Mouse (Mus musculus) forebrain, embryonic 10.5 days (tissue): ENCODE data around the gene Rbm45. TPM values are rescaled to one million over a fixed set of nuclear protein-coding genes. Genes with fewer than 3 reads are reported as not detected.

Source experiments
- DNase-seq: peaks from one replicate; pipeline ENCODE4 v3.0.0-alpha.2; 2017; ENCODE audit warnings: low spot score; ENCODE audit errors: extremely low spot score
- H3K27ac ChIP-seq: fragments of 300-500 bp; sonication (generic); 2 replicates; pipeline ENCODE4 v1.5.1; 2016; ENCODE audit warnings: mild to moderate bottlenecking
- H3K27me3 ChIP-seq: fragments of 300-500 bp; sonication (generic); 2 replicates; pipeline ENCODE4 v1.6.1; 2016; ENCODE audit warnings: mild to moderate bottlenecking; ENCODE audit not compliant: poor library complexity, severe bottlenecking
- H3K36me3 ChIP-seq: fragments of 300-500 bp; sonication (generic); replicated peaks from 2 replicates; pipeline ENCODE4 v1.6.1; 2016; ENCODE audit warnings: mild to moderate bottlenecking, moderate library complexity
- H3K4me1 ChIP-seq: fragments of 300-500 bp; sonication (generic); 2 replicates; pipeline ENCODE4 v1.6.1; 2016
- H3K4me3 ChIP-seq: fragments of 300-500 bp; sonication (generic); 2 replicates; pipeline ENCODE4 v1.5.1; 2016; ENCODE audit warnings: mild to moderate bottlenecking, moderate library complexity
- H3K9me3 ChIP-seq: fragments of 300-500 bp; sonication (generic); 2 replicates; pipeline ENCODE4 v1.6.1; 2016; ENCODE audit warnings: mild to moderate bottlenecking, moderate library complexity
- WGBS: fragments of 180-500 bp; shearing (Covaris S2); methylation state at CpG from one replicate; pipeline ENCODE4 v1.1.7; 2016; 5-methylcytosine and 5-hydroxymethylcytosine counted together
- polyA plus RNA-seq: library from polyadenylated mRNA; unstranded; fragments of >200 nt; fragmentation: Nextera tagmentation; extraction: Ambion mirVana; gene quantifications from 2 replicates; pipeline ENCODE4 v1.2.1, GENCODE M21; 2016

Gene Rbm45
- polyA plus RNA-seq = 15.6 and 19.1 TPM in 2 replicates

- no peaks in the 10 kb centered on the region for H3K9me3 ChIP-seq
- peak; percentile 82 for DNase-seq
- H3K4me1 ChIP-seq = peaks cover 13% of the 10 kb centered on the region
- H3K27ac ChIP-seq = peak within 1 kb of the TSS; percentile 93
- H3K27me3 ChIP-seq = no peaks in the 10 kb centered on the region
- peaks cover 34% of the 10 kb centered on the region for H3K36me3 ChIP-seq
- WGBS = 0% methylated on average over 61 of the region's 61 CpGs
- peak within 1 kb of the TSS; percentile 98 for H3K4me3 ChIP-seq
These were observed at the start of gene Rbm45 for GRCm38 (mm10) chr2:76369821-76370655. TSS of gene Rbm45 (plus strand) at chr2:76369984.

GRCm38 (mm10) chr2:76320336-76320735 is 49.4 kb upstream of the Rbm45 start:
- DNase-seq = no peak
- no peaks in the 10 kb centered on the region for H3K9me3 ChIP-seq
- WGBS = 85% methylated on average over 6 of the region's 6 CpGs
- H3K4me3 ChIP-seq = no peak overlapping the region
- peaks cover 12% of the 10 kb centered on the region; the same call in 1 of the 2 replicates for H3K4me1 ChIP-seq
- no peaks in the 10 kb centered on the region for H3K36me3 ChIP-seq
- H3K27me3 ChIP-seq = peaks cover 14% of the 10 kb centered on the region; the same call in 1 of the 2 replicates
- H3K27ac ChIP-seq = no peak overlapping the region

- no peak for DNase-seq
- no peak overlapping the region for H3K4me3 ChIP-seq
- H3K27me3 ChIP-seq = peaks cover 14% of the 10 kb centered on the region; the same call in 1 of the 2 replicates
- no peaks in the 10 kb centered on the region for H3K9me3 ChIP-seq
- H3K4me1 ChIP-seq = peaks cover 12% of the 10 kb centered on the region; the same call in 1 of the 2 replicates
- no peak overlapping the region for H3K27ac ChIP-seq
- no peaks in the 10 kb centered on the region for H3K36me3 ChIP-seq
- WGBS = 86% methylated on average over 21 of the region's 21 CpGs
These were observed 46.5 kb upstream of the Rbm45 start for GRCm38 (mm10) chr2:76323185-76323875.

GRCm38 (mm10) chr2:76324463-76324862 is 45.3 kb upstream of the Rbm45 start:
- H3K4me3 ChIP-seq = no peak overlapping the region
- DNase-seq = no peak
- no peaks in the 10 kb centered on the region for H3K9me3 ChIP-seq
- H3K27me3 ChIP-seq = peaks cover 5% of the 10 kb centered on the region; the same call in 1 of the 2 replicates
- WGBS = 91% methylated on average over 5 of the region's 5 CpGs
- H3K36me3 ChIP-seq = no peaks in the 10 kb centered on the region
- peaks cover 18% of the 10 kb centered on the region for H3K4me1 ChIP-seq
- H3K27ac ChIP-seq = no peak overlapping the region

- Histone ChIP-seq H3K9me3 (no peaks in the 10 kb centered on the region), H3K4me1 (peaks cover 12% of the 10 kb centered on the region), H3K4me3 (no peak overlapping the region), H3K27ac (no peak overlapping the region), H3K36me3 (no peaks in the 10 kb centered on the region), H3K27me3 (peaks cover 5% of the 10 kb centered on the region; the same call in 1 of the 2 replicates)
- no peak for DNase-seq
- WGBS = 92% methylated on average over 3 of the region's 3 CpGs
These were observed 43.6 kb upstream of the Rbm45 start for GRCm38 (mm10) chr2:76326161-76326560.

GRCm38 (mm10) chr2:76330081-76330480 is 39.7 kb upstream of the Rbm45 start:
- no peak for DNase-seq
- WGBS = 92% methylated on average over 5 of the region's 5 CpGs

GRCm38 (mm10) chr2:76332161-76332805 is 37.5 kb upstream of the Rbm45 start:
- peaks cover 12% of the 10 kb centered on the region for H3K4me1 ChIP-seq
- H3K36me3 ChIP-seq = no peaks in the 10 kb centered on the region
- 81% methylated on average over 11 of the region's 11 CpGs for WGBS
- no peak for DNase-seq
- H3K27me3 ChIP-seq = peaks cover 5% of the 10 kb centered on the region; the same call in 1 of the 2 replicates
- no peak overlapping the region for H3K4me3 ChIP-seq
- no peak overlapping the region for H3K27ac ChIP-seq
- no peaks in the 10 kb centered on the region for H3K9me3 ChIP-seq

More at GRCm38 (mm10) chr2:76330081-76330480, 39.7 kb upstream of the Rbm45 start:
- no peaks in the 10 kb centered on the region for H3K9me3 ChIP-seq
- H3K27ac ChIP-seq = no peak overlapping the region
- H3K27me3 ChIP-seq = no peaks in the 10 kb centered on the region
- no peak overlapping the region for H3K4me3 ChIP-seq
- no peaks in the 10 kb centered on the region for H3K36me3 ChIP-seq
- peaks cover 12% of the 10 kb centered on the region for H3K4me1 ChIP-seq

GRCm38 (mm10) chr2:76334596-76334995 is 35.2 kb upstream of the Rbm45 start:
- H3K27me3 ChIP-seq = peaks cover 29% of the 10 kb centered on the region
- H3K4me3 ChIP-seq = no peak overlapping the region
- DNase-seq = no peak
- peaks cover 18% of the 10 kb centered on the region for H3K4me1 ChIP-seq
- 82% methylated on average over 5 of the region's 5 CpGs for WGBS
- H3K27ac ChIP-seq = no peak overlapping the region
- no peaks in the 10 kb centered on the region for H3K36me3 ChIP-seq
- H3K9me3 ChIP-seq = no peaks in the 10 kb centered on the region

GRCm38 (mm10) chr2:76338215-76339156 is 31.3 kb upstream of the Rbm45 start, which contains the start of gene Pde11a:
TSS of gene Pde11a (minus strand) at chr2:76338774.
- no peaks in the 10 kb centered on the region for H3K36me3 ChIP-seq
- H3K27ac ChIP-seq = peak within 1 kb of the TSS; percentile 63
- peaks cover 37% of the 10 kb centered on the region for H3K27me3 ChIP-seq
- H3K4me1 ChIP-seq = peaks cover 11% of the 10 kb centered on the region
- WGBS = 18% methylated on average over 41 of the region's 41 CpGs
- H3K4me3 ChIP-seq = peak within 1 kb of the TSS; percentile 63
- DNase-seq = peak; percentile 48
- H3K9me3 ChIP-seq = no peaks in the 10 kb centered on the region

GRCm38 (mm10) chr2:76342146-76342545 is 27.6 kb upstream of the Rbm45 start:
- WGBS = 93% methylated on average over 9 of the region's 9 CpGs
- Histone ChIP-seq H3K4me1 (peaks cover 11% of the 10 kb centered on the region), H3K27me3 (peaks cover 32% of the 10 kb centered on the region), H3K4me3 (no peak overlapping the region), H3K27ac (no peak overlapping the region), H3K9me3 (no peaks in the 10 kb centered on the region), H3K36me3 (no peaks in the 10 kb centered on the region)
- DNase-seq = no peak

- H3K27ac ChIP-seq = no peak overlapping the region
These were observed 21.9 kb upstream of the Rbm45 start for GRCm38 (mm10) chr2:76347839-76348238.

More at GRCm38 (mm10) chr2:76347839-76348238, 21.9 kb upstream of the Rbm45 start:
- no peak for DNase-seq
- Histone ChIP-seq H3K36me3 (no peaks in the 10 kb centered on the region), H3K27me3 (no peaks in the 10 kb centered on the region), H3K9me3 (no peaks in the 10 kb centered on the region), H3K4me1 (no peaks in the 10 kb centered on the region), H3K4me3 (no peak overlapping the region)
- WGBS = 80% methylated on average over 6 of the region's 6 CpGs
